Mouse (Mus musculus) stomach, postnatal 0 days (tissue): ENCODE data around the gene Ssu72. TPM values are rescaled to one million over a fixed set of nuclear protein-coding genes. Genes with fewer than 3 reads are reported as not detected.

Experiments used
- ATAC-seq: fragments of 200-750 bp; cut with Nextera tagmentation; 2 replicates; pipeline ENCODE4 v1.8.0; 2017; ENCODE audit not compliant: low FRiP score, low TSS enrichment
- DNase-seq: peaks from one replicate; pipeline ENCODE4 v3.0.0-alpha.2; 2016; ENCODE audit warnings: low spot score
- H3K27ac ChIP-seq: fragments of 300-500 bp; sonication (generic); replicated peaks from 2 replicates; pipeline ENCODE4 v1.5.1; 2014; ENCODE audit warnings: mild to moderate bottlenecking, control low read depth
- H3K27me3 ChIP-seq: fragments of 300-500 bp; sonication (generic); 2 replicates; pipeline ENCODE4 v1.6.1; 2014; ENCODE audit warnings: low read length; ENCODE audit not compliant: control insufficient read depth, insufficient read depth
- H3K36me3 ChIP-seq: fragments of 300-500 bp; sonication (generic); 2 replicates; pipeline ENCODE4 v1.6.1; 2014; ENCODE audit warnings: low read length, mixed read lengths; ENCODE audit not compliant: control insufficient read depth, insufficient read depth
- H3K4me1 ChIP-seq: fragments of 300-500 bp; sonication (generic); replicated peaks from 2 replicates; pipeline ENCODE4 v1.6.1; 2014; ENCODE audit warnings: antibody characterized with exemption; ENCODE audit not compliant: control insufficient read depth, insufficient read depth
- H3K4me2 ChIP-seq: fragments of 300-500 bp; sonication (generic); replicated peaks from 2 replicates; pipeline ENCODE4 v1.6.1; 2014; ENCODE audit warnings: low read depth, mild to moderate bottlenecking, control low read depth, moderate library complexity
- H3K4me3 ChIP-seq: fragments of 300-500 bp; sonication (generic); 2 replicates; pipeline ENCODE4 v1.5.1; 2014; ENCODE audit warnings: low read depth, low read length, control low read depth
- H3K9ac ChIP-seq: fragments of 300-500 bp; sonication (generic); 2 replicates; pipeline ENCODE4 v1.6.1; 2014; ENCODE audit warnings: mild to moderate bottlenecking, low read length, control low read depth, mixed read lengths
- H3K9me3 ChIP-seq: fragments of 300-500 bp; sonication (generic); 2 replicates; pipeline ENCODE4 v1.6.1; 2016; ENCODE audit warnings: low read length; ENCODE audit not compliant: control insufficient read depth
- CTCF ChIP-seq: IDR thresholded peaks from 2 replicates; pipeline ENCODE4 v1.5.1; 2016; ENCODE audit warnings: antibody characterized with exemption, low read depth, mild to moderate bottlenecking, moderate library complexity
- EP300 ChIP-seq: optimal IDR thresholded peaks from 2 replicates; pipeline ENCODE3; 2016; ENCODE audit warnings: antibody characterized with exemption
- WGBS: fragments of 180-500 bp; shearing (Covaris S2); extraction: QIAGEN DNeasy Blood & Tissue Kit; methylation state at CpG from one replicate; pipeline ENCODE4 v1.1.7; 2014; 5-methylcytosine and 5-hydroxymethylcytosine counted together
- polyA plus RNA-seq: library from polyadenylated mRNA; unstranded; fragments of >200 nt; fragmentation: Nextera tagmentation; extraction: Ambion mirVana; gene quantifications from 2 replicates; pipeline ENCODE4 v1.2.1, GENCODE M21; 2015

The Ssu72 gene
- polyA plus RNA-seq, 1 experiment from 2014 or later, result 153 TPM

DNA sequence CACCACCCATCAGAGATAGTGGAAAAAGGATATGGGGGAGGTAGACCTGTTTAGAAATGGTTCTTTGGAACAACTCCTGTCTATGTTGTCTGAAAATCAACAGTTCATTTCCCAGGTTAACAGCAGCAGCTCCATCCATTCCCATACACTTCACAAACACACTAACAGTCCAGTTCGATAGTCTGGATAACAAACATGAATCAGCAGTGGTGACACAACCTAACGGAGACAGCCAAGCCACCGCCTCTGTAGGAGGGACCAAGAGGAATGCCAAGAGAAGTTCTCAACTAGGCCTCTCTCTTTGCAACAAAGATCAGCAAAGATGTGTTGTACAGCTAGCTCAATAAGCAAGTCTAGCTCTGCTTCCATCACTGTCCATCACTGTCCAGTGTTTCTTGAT, 57.8 kb downstream of the Ssu72 start:
- Histone ChIP-seq H3K4me1 (no peaks in the 10 kb centered on the region; the same call in 1 of the 2 replicates), H3K9me3 (no peaks in the 10 kb centered on the region), H3K4me3 (no peak overlapping the region), H3K27ac (no peak overlapping the region), H3K36me3 (no peaks in the 10 kb centered on the region; the same call in 1 of the 2 replicates), H3K9ac (no peak overlapping the region), H3K27me3 (no peaks in the 10 kb centered on the region), H3K4me2 (no peak overlapping the region)
- DNase-seq (no peak), ATAC-seq (no peak)
- 55% methylated on average over 3 of the region's 3 CpGs for WGBS
- TF ChIP-seq EP300, result no peak
- TF ChIP-seq CTCF, result no peak

DNA sequence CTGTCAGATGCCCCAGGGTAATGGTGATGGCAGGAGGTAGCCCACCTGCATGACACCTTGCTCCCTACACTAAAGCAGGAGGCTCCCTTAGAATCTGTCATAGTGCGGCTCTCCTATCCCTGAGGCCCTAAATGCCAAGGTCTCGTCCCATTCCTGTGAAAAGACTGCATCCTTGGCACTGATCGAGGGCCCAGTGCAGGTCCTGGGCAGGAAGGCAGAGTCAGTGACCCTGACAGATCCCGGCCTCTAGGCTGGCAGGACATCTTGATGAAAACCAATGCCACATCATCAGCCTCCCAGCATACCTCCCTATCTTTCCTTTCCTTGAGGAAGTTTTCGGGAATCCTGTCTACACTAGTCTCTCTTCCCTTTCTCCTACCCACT, 64.9 kb downstream of the Ssu72 start:
- Histone ChIP-seq H3K4me2 (peak overlapping the region; percentile 81), H3K9me3 (no peaks in the 10 kb centered on the region), H3K27me3 (no peaks in the 10 kb centered on the region; the same call in 1 of the 2 replicates), H3K9ac (peak overlapping the region; percentile 77), H3K4me1 (0 out of 2 replicates have a peak, but pooled peaks cover 6% of the 10 kb centered on the region), H3K36me3 (no peaks in the 10 kb centered on the region), H3K27ac (peak overlapping the region; percentile 81), H3K4me3 (no peak overlapping the region; the same call in 1 of the 2 replicates)
- ATAC-seq (no peak), DNase-seq (no peak)
- WGBS, result 63% methylated on average over 5 of the region's 5 CpGs
- no peak for TF ChIP-seq CTCF
- no peak for TF ChIP-seq EP300

GRCm38 (mm10) chr4:155769880-155770512, 65.4 kb downstream of the Ssu72 start:
- DNase-seq (peak; percentile 93), ATAC-seq (peak; percentile 92)
- Histone ChIP-seq H3K9me3 (no peaks in the 10 kb centered on the region), H3K4me1 (0 out of 2 replicates have a peak, but pooled peaks cover 6% of the 10 kb centered on the region), H3K36me3 (no peaks in the 10 kb centered on the region), H3K9ac (peak overlapping the region; percentile 77), H3K27me3 (no peaks in the 10 kb centered on the region; the same call in 1 of the 2 replicates), H3K4me3 (peak overlapping the region; percentile 51), H3K27ac (peak overlapping the region; percentile 81), H3K4me2 (peak overlapping the region; percentile 81)
- peak; percentile 97 for TF ChIP-seq CTCF
- no peak for TF ChIP-seq EP300
- under 1% methylated on average over 39 of the region's 39 CpGs for WGBS

DNA sequence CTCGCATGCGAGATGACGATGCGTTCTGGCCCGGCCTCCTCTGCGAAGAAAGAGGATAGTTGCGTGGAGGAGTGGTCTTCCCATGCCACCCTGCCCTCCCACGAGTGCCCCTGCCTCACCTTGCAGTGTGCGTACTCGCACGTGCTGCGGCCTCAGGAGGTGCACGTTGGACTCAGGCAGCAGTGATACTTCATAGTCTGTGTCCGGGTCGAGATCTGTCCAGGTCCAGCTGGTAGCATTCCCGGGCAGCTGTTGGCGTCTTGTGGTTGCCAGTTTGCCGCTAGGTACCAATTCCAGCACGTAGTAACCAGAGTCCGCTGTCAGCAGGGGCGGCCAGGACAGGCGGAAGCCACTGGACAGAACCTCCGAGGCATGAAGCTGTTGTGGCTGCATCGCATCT, 66.0 kb downstream of the Ssu72 start:
- TF ChIP-seq CTCF, result no peak
- peak overlapping the region; percentile 51 for H3K4me3 ChIP-seq
- DNase-seq, result no peak
- no peaks in the 10 kb centered on the region; the same call in 1 of the 2 replicates for H3K27me3 ChIP-seq
- H3K36me3 ChIP-seq, result no peaks in the 10 kb centered on the region
- H3K9ac ChIP-seq, result peak overlapping the region; percentile 77
- ATAC-seq, result no peak; the same call in 1 of the 2 replicates
- 47% methylated on average over 23 of the region's 24 CpGs for whole genome bisulfite sequencing
- peak overlapping the region; percentile 81; the same call in 1 of the 2 replicates for H3K27ac ChIP-seq
- H3K4me2 ChIP-seq, result peak overlapping the region; percentile 81
- H3K9me3 ChIP-seq, result no peaks in the 10 kb centered on the region
- 0 out of 2 replicates have a peak, but pooled peaks cover 8% of the 10 kb centered on the region for H3K4me1 ChIP-seq

- no peak overlapping the region for H3K4me3 ChIP-seq
- H3K4me2 ChIP-seq, result no peak overlapping the region
- no peaks in the 10 kb centered on the region; the same call in 1 of the 2 replicates for H3K27me3 ChIP-seq
- no peak for TF ChIP-seq CTCF
- no peak for TF ChIP-seq EP300
- no peak overlapping the region for H3K9ac ChIP-seq
- H3K9me3 ChIP-seq, result no peaks in the 10 kb centered on the region
- no peaks in the 10 kb centered on the region for H3K36me3 ChIP-seq
- 81% methylated on average over 2 of the region's 2 CpGs for WGBS
- DNase-seq, result no peak
- no peak overlapping the region for H3K27ac ChIP-seq
- peaks cover 11% of the 10 kb centered on the region for H3K4me1 ChIP-seq
- ATAC-seq, result no peak
These were observed 67.1 kb downstream of the Ssu72 start for GRCm38 (mm10) chr4:155771706-155772105.

GRCm38 (mm10) chr4:155772786-155773185, 68.2 kb downstream of the Ssu72 start:
- 87% methylated on average over 13 of the region's 13 CpGs for WGBS
- no peak overlapping the region for H3K9ac ChIP-seq
- H3K4me3 ChIP-seq, result no peak overlapping the region
- H3K36me3 ChIP-seq, result no peaks in the 10 kb centered on the region
- H3K27ac ChIP-seq, result no peak overlapping the region
- no peak for ATAC-seq
- H3K9me3 ChIP-seq, result no peaks in the 10 kb centered on the region
- TF ChIP-seq CTCF, result no peak
- no peak for TF ChIP-seq EP300
- H3K4me1 ChIP-seq, result peaks cover 14% of the 10 kb centered on the region
- no peaks in the 10 kb centered on the region; the same call in 1 of the 2 replicates for H3K27me3 ChIP-seq
- DNase-seq, result no peak
- peak overlapping the region; percentile 83; the same call in 1 of the 2 replicates for H3K4me2 ChIP-seq
